Mouse (Mus musculus) urinary bladder, postnatal 4 days (tissue): ENCODE measurements around the gene Mcfd2.
"Not testable (repeated sequence)": the region's sequence is repeated elsewhere in the genome, so short reads cannot be mapped to it uniquely, and the experiment has no call there.

ENCODE experiments used
- DNase-seq, 2 experiments: peaks; one replicate each; pipeline ENCODE4 v3.0.0; 2021 to 2022; ENCODE audit warnings: low spot score in 2 of 2

Mcfd2 gene

GRCm38 (mm10) chr17:87265792-87266186 lies at the start of gene Mcfd2:
Gene Mcfd2, minus strand, starts transcription at chr17:87265935.
- peak; percentile 93 to 96 for DNase-seq

GRCm38 (mm10) chr17:87315021-87315531 lies 49.3 kb upstream of the Mcfd2 start:
- peak; percentile 88 to 95 for DNase-seq

DNA sequence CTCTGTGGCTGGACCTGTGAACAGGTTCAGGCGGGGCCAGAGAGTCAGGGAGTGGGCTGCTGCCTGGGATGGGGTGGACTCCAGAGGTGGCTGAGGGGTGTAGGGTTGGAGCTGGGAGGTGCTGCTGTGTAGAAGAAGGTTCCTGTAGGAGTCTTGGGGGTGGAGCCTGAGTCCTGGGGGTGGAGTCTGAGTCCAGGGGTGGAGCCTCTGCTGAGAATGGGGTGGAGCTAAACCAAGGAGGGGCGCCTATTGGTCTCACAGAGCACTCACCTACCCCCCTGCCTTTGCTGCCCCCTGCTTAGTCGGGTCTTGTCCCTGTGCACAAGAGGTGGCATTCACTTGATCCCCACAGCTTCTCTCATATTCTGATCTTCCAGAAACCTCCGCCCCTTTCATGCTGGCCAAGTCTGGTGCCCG lies 48.8 kb upstream of the Mcfd2 start:
- no peak for DNase-seq

DNA sequence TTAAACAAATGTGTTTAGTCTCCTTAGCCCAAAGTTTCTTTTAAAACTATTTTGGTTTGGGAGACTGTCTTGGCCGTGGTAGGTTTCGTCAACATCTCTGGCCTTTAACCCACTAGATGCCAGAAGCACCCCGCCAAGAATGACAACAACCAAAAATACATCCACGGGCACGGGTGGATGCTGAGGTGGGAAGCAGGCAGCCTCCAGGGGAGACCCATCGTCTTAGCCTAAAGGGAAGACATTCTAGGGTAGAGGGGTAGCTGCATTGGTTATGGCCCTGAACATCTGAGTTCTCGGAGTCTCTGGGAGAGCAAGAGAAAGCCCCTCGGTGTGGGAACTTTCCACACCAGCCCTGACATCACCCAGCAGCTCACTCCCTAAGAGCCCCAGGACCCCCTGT lies 48.4 kb upstream of the Mcfd2 start:
- no peak for DNase-seq

DNA sequence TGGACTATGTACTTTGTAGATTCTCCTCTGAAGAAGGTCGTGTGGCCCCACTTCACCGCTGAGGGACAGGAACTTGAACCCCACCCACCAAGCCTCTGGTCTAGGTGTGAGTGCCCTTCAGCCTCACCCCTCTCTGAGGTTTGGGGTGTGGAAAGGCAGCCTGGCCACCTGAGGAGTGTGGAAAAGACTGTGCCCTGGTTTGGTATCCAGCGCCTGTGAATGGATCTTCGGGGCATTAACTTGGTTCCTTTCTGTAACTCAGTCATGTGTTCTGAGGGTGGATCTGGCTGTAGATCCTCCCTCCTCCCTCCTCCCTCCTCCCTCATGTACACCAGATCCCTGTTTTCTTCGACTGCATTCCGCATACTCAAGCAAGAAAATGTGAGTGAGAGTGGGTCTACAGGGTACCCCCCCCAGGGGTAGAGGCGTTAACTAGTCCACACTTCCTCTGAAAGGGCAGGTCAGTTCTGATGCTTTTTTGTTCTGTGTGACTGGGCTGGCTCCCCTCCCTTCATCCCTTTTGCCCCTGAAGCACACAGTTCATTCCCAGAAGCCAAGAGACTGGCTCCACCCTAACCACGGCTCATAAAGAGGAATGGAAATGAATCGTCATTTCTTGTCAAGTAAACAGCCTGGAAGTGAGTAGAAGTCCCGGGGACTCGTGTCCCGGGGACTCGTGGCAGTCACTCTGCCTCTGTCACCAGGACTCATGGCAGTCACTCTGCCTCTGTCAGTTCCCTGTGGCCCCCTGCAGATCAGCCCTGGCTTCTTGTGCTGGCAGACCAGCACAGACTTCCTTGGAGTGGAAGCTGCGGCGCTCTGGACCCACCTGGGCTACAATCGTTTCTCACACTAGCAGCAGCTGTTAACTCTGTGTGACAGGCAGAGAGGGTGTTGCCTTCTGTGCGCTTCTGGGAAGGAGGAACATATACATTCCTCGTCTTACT lies 47.5 kb upstream of the Mcfd2 start:
- no peak for DNase-seq

DNA sequence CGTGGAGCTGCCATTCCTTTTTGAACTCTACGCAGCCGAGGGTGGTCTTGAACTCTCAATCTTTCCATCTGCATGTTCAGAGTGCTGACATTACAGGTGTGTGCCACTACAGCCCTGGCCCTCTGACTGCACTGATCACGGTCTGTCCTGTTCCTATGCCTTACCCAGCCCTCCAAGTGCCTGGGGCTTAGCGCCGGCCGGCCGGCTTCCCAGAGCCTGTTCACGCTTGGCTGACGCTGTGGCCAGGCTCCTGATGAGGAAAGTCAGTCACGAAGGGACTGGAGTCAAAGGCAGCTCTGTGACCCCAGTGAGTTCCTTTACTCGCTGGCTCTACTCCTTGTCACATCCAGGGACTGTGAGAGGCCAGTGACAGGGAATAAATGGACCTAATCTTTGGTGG lies 46.6 kb upstream of the Mcfd2 start:
- DNase-seq: no peak

- no peak for DNase-seq
Measured at GRCm38 (mm10) chr17:87310497-87310896, 44.8 kb upstream of the Mcfd2 start.

DNA sequence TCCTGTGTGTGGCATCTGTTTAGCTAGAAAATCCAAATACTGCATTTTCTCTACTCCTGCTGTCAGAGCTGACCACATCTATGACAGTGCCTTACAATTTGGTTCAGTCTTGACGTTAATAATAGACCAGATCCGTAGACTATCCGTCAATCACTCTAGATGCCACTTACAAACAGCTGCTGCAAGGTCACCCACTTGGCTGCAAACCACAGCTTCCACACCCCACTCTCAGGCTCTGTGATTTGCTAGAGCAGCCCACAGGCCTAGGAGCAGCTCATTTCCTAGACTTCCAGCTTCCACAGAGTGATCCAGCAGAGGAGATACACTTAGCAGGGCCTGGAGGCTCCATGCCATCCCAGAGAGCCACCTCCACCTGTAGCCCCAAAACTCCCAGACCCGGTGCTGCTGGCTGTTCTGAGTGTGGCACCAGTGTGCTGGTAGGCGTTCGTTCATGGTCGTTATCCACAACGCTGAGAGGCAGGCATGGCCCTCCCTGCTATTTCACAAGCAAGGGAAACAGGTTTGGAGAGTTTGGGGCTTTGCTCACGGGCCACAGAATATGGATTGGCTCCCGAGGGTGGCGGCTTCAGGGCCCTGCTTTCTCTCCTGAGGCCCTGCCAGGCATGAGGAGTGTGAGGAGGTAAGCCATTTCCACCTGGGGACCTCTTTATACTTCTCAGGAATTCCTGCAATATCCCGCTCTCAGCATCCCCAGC lies 43.5 kb upstream of the Mcfd2 start:
- DNase-seq: no peak

- no peak for DNase-seq
Measured at GRCm38 (mm10) chr17:87306746-87307145, 41.0 kb upstream of the Mcfd2 start.

- DNase-seq: no peak
Measured at GRCm38 (mm10) chr17:87305065-87305464, 39.3 kb upstream of the Mcfd2 start.

DNA sequence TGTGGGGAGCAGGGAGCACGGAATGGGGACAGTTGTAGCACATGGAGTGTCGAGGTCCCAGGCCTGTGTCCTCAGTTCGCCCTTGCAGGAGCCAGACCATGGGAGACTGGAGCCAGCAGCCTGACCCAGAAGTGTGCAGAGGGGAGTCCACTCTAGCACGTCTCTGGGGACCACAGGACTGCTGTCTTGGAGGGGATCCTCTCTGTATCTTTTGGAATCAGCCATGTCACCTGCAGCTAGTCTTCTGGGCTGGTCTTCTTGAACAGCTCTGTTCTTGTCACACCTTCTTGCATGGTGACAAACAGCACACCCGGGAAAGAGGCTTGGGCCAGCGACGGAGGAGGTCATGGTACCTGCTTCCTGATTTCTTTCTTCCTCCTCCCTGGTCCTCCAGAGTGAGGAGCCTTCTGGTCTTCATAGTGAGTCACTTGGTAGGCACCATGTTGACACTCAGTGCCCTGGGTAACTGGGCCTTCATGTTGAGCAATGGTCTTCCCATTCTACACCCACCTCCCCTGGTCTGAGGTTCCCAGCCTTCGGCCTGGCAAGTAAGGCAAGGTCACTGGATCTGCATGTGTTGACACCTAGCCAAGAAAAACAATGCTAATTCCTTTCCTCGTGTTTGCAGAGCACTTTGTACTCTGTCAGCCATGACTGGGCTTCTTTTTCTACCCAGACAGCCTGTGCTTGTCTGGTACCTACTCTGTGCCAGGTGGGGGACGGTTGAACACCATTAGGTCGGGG lies 38.6 kb upstream of the Mcfd2 start:
- no peak for DNase-seq

DNA sequence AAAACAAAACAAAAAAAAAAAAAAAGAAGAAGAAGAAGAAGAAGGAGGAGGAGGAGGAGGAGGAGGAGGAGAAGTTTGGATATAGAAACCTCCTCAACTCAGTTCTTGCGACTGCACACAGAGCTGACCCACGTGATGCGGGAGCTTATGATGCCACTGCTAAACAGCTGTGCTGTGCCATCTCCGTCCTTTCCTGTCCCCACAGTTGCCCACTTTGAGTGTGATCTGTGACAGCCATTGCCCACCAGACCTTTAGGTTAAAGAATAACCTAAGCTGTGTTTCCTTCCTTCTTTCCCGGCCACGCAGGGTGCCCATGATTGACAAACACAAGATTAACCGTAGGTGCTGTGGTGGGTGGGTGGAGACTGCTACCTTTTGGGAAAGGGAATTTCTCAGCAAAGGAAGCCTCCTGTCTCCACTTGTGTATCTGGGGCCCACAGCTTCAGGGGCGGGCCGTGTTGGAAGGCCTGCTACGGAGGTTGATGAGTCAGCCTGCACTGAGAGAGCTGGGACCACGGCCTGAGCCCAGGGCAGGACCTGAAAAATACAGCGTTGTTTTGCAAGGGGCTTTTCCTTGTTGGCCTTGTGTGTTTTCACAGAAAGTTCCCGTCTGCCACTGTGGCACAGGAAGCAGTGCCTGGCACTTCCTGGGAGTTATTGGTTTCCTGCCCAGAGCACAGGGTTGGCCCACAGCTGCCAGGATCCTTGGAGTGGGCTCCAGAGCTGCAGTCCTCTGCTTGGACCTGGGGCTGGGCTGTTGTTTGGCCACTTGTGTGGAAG lies 36.5 kb upstream of the Mcfd2 start:
- DNase-seq: no peak

DNA sequence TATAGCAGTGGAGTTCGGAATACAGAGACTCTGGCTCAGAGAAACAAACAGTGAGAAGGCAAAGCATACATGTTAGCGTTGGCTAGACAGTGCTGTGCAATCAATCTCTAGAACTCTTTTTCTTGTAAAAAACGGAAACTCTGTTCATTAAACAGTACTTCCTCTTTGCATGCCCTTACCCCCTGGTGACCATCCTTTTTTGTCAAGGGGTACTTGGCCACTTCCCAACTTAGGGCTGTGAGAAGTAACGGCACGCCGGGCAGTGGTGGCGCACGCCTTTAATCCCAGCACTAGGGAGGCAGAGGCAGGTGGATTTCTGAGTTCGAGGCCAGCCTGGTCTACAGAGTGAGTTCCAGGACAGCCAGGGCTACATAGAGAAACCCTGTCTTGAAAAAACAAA lies 35.9 kb upstream of the Mcfd2 start:
- DNase-seq: not testable (repeated sequence)

- DNase-seq: no peak
Measured at GRCm38 (mm10) chr17:87300340-87300739, 34.6 kb upstream of the Mcfd2 start.

DNA sequence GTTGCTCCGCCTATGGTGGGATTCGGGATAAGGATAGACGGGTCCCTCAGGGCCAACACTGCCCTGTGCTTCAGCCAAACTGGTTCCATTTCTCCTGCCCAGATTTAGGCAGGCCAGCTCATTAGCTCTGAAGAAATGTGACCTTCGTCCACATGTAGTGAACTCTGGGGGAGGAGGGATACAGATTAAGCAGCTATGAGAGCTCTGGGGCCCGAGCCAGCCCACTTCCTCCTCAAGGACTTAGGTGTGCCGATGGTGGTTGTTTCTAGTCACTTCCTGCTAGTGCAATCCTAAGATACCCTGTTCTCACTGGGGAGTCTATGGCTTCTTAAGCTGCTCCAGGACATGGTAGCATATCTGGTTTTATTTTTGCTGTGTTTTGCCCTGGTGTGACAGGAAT lies 33.2 kb upstream of the Mcfd2 start:
- no peak for DNase-seq

- DNase-seq: not testable (repeated sequence)
Measured at GRCm38 (mm10) chr17:87296701-87297100, 31.0 kb upstream of the Mcfd2 start.

GRCm38 (mm10) chr17:87295738-87296137 lies 30.0 kb upstream of the Mcfd2 start:
- DNase-seq: no peak

DNA sequence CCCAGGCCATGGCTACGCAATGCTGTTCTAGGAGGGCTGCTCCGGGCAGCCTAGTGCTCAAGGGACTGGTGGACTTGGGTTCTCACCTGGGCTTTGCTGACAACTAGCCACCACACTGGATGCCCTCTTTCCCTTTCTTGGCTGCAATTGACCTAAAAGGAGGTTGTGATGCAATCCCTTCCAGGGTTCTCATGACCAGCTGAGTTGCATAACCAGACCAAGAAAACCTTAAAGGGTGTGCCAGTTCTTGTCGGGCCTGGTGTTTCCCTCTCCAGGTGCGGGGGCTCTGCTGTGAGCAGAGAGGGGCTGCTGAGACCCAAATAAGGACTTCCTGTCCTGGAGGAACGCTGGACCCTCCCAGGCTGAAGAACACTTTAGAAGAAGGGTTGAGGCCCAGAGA lies 27.4 kb upstream of the Mcfd2 start:
- DNase-seq: no peak

DNA sequence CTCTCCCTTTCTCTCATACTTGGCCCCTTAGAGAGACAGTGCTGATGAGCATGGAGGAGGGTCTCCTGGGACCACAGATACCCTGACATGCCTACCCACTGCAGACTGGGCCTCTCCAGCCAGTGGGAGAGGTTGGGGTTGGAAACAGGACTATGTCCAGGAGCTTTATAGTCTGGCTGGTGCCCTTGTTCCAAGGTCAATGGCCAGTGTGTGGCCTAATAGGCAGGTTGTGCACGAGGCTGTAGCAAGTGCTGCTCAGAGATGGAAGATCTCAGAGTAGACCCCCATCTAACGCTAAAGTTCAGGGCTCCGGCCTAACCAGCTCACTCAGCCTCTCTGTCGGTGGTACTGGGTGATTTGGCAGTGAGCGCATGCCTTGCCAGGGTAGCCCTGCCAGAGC lies 26.0 kb upstream of the Mcfd2 start:
- no peak for DNase-seq

GRCm38 (mm10) chr17:87291037-87291436 lies 25.3 kb upstream of the Mcfd2 start:
- DNase-seq: no peak

GRCm38 (mm10) chr17:87289367-87289766 lies 23.6 kb upstream of the Mcfd2 start:
- DNase-seq: no peak
